Mouse (Mus musculus): ENCODE data around the gene Syt16.

Syt16 gene

GRCm38 (mm10) chr12:73997297-73998127 is at the start of gene Syt16:
Gene Syt16, plus strand, starts transcription at chr12:73997661.
- peak; percentile 48 to 61 for DNase-seq

GRCm38 (mm10) chr12:73948415-73948814 is 49.0 kb upstream of the Syt16 start:
- no peak for DNase-seq

- DNase-seq = peak; percentile 94
These were observed 48.0 kb upstream of the Syt16 start for GRCm38 (mm10) chr12:73949318-73950058.

GRCm38 (mm10) chr12:73952879-73953278 is 44.6 kb upstream of the Syt16 start:
- peak; percentile 44 to 56 for DNase-seq

- DNase-seq = no peak
These were observed 43.9 kb upstream of the Syt16 start for GRCm38 (mm10) chr12:73953420-73954186.

GRCm38 (mm10) chr12:73954785-73955184 is 42.7 kb upstream of the Syt16 start:
- no peak for DNase-seq

GRCm38 (mm10) chr12:73957676-73958075 is 39.8 kb upstream of the Syt16 start:
- DNase-seq = no peak

GRCm38 (mm10) chr12:73958830-73959229 is 38.6 kb upstream of the Syt16 start:
- DNase-seq = no peak

- peak; percentile 98 for DNase-seq
These were observed 32.9 kb upstream of the Syt16 start, which contains the start of gene Snapc1 for GRCm38 (mm10) chr12:73964291-73965281. Gene Snapc1, plus strand, starts transcription at chr12:73964481.

GRCm38 (mm10) chr12:73969142-73969541 is 28.3 kb upstream of the Syt16 start:
- DNase-seq = no peak

GRCm38 (mm10) chr12:73974584-73974983 is 22.9 kb upstream of the Syt16 start:
- no peak for DNase-seq

GRCm38 (mm10) chr12:73978144-73978543 is 19.3 kb upstream of the Syt16 start:
- DNase-seq = no peak

GRCm38 (mm10) chr12:73979667-73980066 is 17.8 kb upstream of the Syt16 start:
- DNase-seq = no peak

GRCm38 (mm10) chr12:73982533-73982932 is 14.9 kb upstream of the Syt16 start:
- DNase-seq = peak; percentile 81 to 93

- peak in 1 of 2 experiments; percentile 23 for DNase-seq
These were observed 11.2 kb upstream of the Syt16 start for GRCm38 (mm10) chr12:73986299-73986698.

- no peak for DNase-seq
These were observed 9.0 kb upstream of the Syt16 start for GRCm38 (mm10) chr12:73988393-73989008.

GRCm38 (mm10) chr12:73989594-73989993 is 7.9 kb upstream of the Syt16 start:
- DNase-seq = peak; percentile 41 to 66

GRCm38 (mm10) chr12:73996906-73997296 is 560 bp upstream of the Syt16 start:
- no peak for DNase-seq

- no peak for DNase-seq
These were observed 631 bp downstream of the Syt16 start for GRCm38 (mm10) chr12:73998128-73998456.

GRCm38 (mm10) chr12:74002449-74002848 is 5.0 kb downstream of the Syt16 start:
- no peak for DNase-seq

- peak; percentile 62 to 66 for DNase-seq
These were observed 12.0 kb downstream of the Syt16 start for GRCm38 (mm10) chr12:74009448-74009911.

All from cerebellum, postnatal 25 days (tissue).